Mouse (Mus musculus): ENCODE measurements at regions not wholly inside any gene's neighbourhood (a gene's known extent, or its start where the extent isn't known, plus 50 kb on each side); places are given as distances from the start of the nearest gene placed in this dataset.

DNA sequence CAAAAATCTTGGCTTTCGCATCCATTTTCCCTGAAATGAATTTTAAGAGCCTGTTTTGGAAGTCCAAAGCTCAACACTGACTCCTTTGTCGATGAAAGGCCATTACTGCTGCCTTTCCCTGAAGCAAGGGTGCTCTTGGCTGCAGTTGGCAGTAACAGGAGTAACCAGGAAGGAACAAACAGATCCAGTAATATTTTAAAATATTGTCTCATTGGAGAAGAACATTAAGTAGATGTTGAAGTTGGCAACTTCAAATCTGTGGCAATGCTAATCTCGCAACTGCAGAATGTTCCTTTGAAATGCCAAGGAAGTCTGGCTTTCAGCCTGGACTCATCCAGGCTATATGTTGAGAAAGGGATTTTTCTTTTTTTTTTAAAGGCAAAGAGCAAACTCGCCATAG lies 154.3 kb upstream of the Lef1 start:
- TF ChIP-seq CTCF (IDR thresholded peaks at IDR 0.05; ENCODE audit: extremely low read depth, insufficient read length, insufficient replicate concordance, low read depth, low read length) = no peak
- no peak for TF ChIP-seq POLR2A (IDR thresholded peaks at IDR 0.05; ENCODE audit: low read depth, low read length)
